In the genomic region with DNA sequence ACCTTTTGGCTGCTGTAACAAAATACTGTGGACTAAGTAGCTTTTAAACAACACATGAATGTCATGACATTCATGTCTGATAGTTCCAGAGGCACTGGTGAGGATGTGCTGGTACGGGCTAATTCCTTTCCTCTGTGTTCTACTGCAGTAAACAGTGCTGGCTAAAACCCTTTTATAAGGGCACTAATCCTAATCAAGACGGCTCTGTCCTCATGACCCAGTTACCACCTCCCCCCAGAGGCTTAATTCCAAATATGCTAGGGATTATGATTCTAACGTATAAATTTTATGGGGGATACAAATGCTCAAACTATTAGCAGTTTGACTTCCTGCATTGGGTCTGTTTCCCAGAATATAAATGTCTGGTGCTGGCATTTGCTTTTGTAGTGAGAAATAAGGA, we compare ENCODE assay signal across 19 mouse cellular contexts.
"Had no signal": no experiment of that assay in that cellular context is flagged by ENCODE, and none has a peak within 500 bp of the region (broad histone marks: within the 10 kb centered on the region; RNA-seq: fewer than 3 reads in every experiment).

No protein-coding gene starts in this region.

- H3K4me2 ChIP-seq: lung, embryonic 14.5 days; midbrain, embryonic 12.5 days; neural tube, embryonic 13.5 days; neural tube, embryonic 15.5 days had no signal

- ATAC-seq: midbrain, embryonic 16.5 days had no signal

- DNase-seq: lung, adult 18-20 months; lung, embryonic 14.5 days; lung, postnatal 10 days; lung, postnatal 4 days; midbrain, embryonic 14.5 days; right cerebral cortex, adult 18-20 months; right cerebral cortex, postnatal 25 days; right cerebral cortex, postnatal 4 days; spleen, adult 18-20 months; thymus, adult 18-20 months; thymus, postnatal 14 days; thymus, postnatal 36 days had no signal

- H3K9ac ChIP-seq: liver, embryonic 14.5 days; lung, embryonic 14.5 days; midbrain, embryonic 12.5 days; neural tube, embryonic 13.5 days; neural tube, embryonic 15.5 days had no signal

- H3K4me1 ChIP-seq: neural tube, embryonic 15.5 days had no signal

- H3K9me3 ChIP-seq: midbrain, embryonic 10.5 days; midbrain, embryonic 12.5 days; neural tube, embryonic 13.5 days; neural tube, embryonic 15.5 days had no signal

- H3K4me3 ChIP-seq: midbrain, embryonic 10.5 days; midbrain, embryonic 12.5 days; myocyte; neural tube, embryonic 13.5 days; neural tube, embryonic 15.5 days had no signal

- H3K36me3 ChIP-seq: midbrain, embryonic 12.5 days; neural tube, embryonic 13.5 days; neural tube, embryonic 15.5 days had no signal

- H3K27me3 ChIP-seq: midbrain, embryonic 12.5 days; neural tube, embryonic 13.5 days; neural tube, embryonic 15.5 days had no signal

- H3K27ac ChIP-seq: liver, embryonic 14.5 days; midbrain, embryonic 10.5 days; midbrain, embryonic 12.5 days; neural tube, embryonic 13.5 days; neural tube, embryonic 15.5 days had no signal
